Mouse (Mus musculus) bone marrow macrophage, adult 2 months (primary cell): ENCODE data around the gene Gm11168.
"Not testable (repeated sequence)": the region's sequence is repeated elsewhere in the genome, so short reads cannot be mapped to it uniquely, and the experiment has no call there.

Experiments used
- CTCF ChIP-seq: IDR thresholded peaks from 2 replicates; pipeline ENCODE4 v1.5.1; 2012; ENCODE audit warnings: low read depth, mild to moderate bottlenecking, low read length, moderate library complexity
- POLR2A ChIP-seq: IDR thresholded peaks from 2 replicates; pipeline ENCODE4 v1.6.1; 2012; ENCODE audit warnings: mild to moderate bottlenecking, low read depth, low read length, borderline replicate concordance

- not testable (repeated sequence) for TF ChIP-seq CTCF, POLR2A
Measured at GRCm38 (mm10) chr9:3012054-3012621, 9.0 kb downstream of the Gm11168 start.
